24 mouse cellular contexts compared by ENCODE assay signal in the genomic region with DNA sequence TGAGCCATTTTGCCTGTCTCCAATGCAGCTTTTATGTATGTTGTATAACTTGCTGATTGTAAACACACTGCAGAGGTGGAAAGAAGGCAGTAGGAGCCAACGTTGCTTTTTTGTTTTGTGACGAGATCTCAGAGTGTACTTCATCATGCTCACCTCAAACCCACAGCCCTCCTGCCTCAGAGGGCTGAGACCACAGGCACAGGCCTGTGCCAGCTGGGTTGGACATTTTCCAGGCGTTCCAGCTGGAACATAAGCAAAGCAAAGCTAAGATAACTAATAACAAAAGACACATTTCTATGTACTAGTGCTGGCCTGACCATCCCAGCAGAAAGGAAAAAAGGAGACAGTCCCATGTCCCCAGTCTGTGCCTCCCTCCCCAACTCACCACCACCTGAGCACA. TPM values are rescaled to one million over a fixed set of nuclear protein-coding genes. Genes with fewer than 3 reads are reported as not detected.
DNase-seq lines count a peak whose midpoint lies in the region; ATAC-seq lines count a peak whose summit lies in the region.
"Had no signal": no experiment of that assay in that cellular context is flagged by ENCODE, and none has a peak within 500 bp of the region (broad histone marks: within the 10 kb centered on the region; RNA-seq: fewer than 3 reads in every experiment).

No protein-coding gene starts in this region.

- no peak for DNase-seq in limb, embryonic 10.5 days (ENCODE audit: low spot score)
- peak; percentile 66 for DNase-seq in NIH3T3 (ENCODE audit: low read depth)
- DNase-seq in lung, postnatal 10 days = peak; percentile 62
- no peak for DNase-seq in thymus, postnatal 4 days
- DNase-seq in gastrocnemius, postnatal 10 days = no peak
- DNase-seq: adrenal gland, adult 8-10 months; cerebellum, adult 11 months; embryo, embryonic 11 days; heart, adult 11 months; liver, postnatal 0 days; right cerebral cortex, postnatal 4 days had no signal

- H3K9ac ChIP-seq in heart, embryonic 13.5 days = no peak overlapping the region
- no peak overlapping the region for H3K9ac ChIP-seq in heart, embryonic 11.5 days (ENCODE audit: low read depth, low read length)
- H3K9ac ChIP-seq in limb, embryonic 13.5 days = no peak overlapping the region
- H3K9ac ChIP-seq: forebrain, embryonic 12.5 days; hindbrain, embryonic 13.5 days; liver, postnatal 0 days; midbrain, embryonic 15.5 days had no signal

- H3K4me2 ChIP-seq in heart, embryonic 13.5 days = no peak overlapping the region
- no peak overlapping the region for H3K4me2 ChIP-seq in heart, embryonic 11.5 days
- H3K4me2 ChIP-seq in limb, embryonic 13.5 days (replicated peaks) = no peak overlapping the region
- H3K4me2 ChIP-seq: forebrain, embryonic 12.5 days; hindbrain, embryonic 13.5 days; midbrain, embryonic 15.5 days had no signal

- no peak for ATAC-seq in heart, embryonic 13.5 days (ENCODE audit: extremely low read depth, insufficient number of reproducible peaks, low FRiP score, low TSS enrichment)
- ATAC-seq in heart, embryonic 11.5 days (replicated peaks; ENCODE audit: insufficient number of reproducible peaks, low FRiP score, low TSS enrichment) = no peak
- ATAC-seq in limb, embryonic 13.5 days (ENCODE audit: low FRiP score, low read depth) = no peak
- ATAC-seq: intestine, postnatal 0 days; liver, postnatal 0 days; midbrain, embryonic 15.5 days had no signal

- no peaks in the 10 kb centered on the region for H3K27me3 ChIP-seq in heart, embryonic 13.5 days (replicated peaks)
- no peaks in the 10 kb centered on the region for H3K27me3 ChIP-seq in heart, embryonic 11.5 days (ENCODE audit: control insufficient read depth, insufficient read depth, low read length)
- H3K27me3 ChIP-seq in limb, embryonic 13.5 days = no peaks in the 10 kb centered on the region
- no peaks in the 10 kb centered on the region for H3K27me3 ChIP-seq in limb, embryonic 10.5 days (ENCODE audit: low read depth, poor library complexity, severe bottlenecking)
- H3K27me3 ChIP-seq: CH12.LX; forebrain, embryonic 12.5 days; hindbrain, embryonic 13.5 days; midbrain, embryonic 15.5 days had no signal

- peaks cover 16% of the 10 kb centered on the region for H3K4me1 ChIP-seq in heart, embryonic 13.5 days
- no peaks in the 10 kb centered on the region for H3K4me1 ChIP-seq in heart, embryonic 11.5 days (ENCODE audit: control insufficient read depth, insufficient read depth, low read length)
- H3K4me1 ChIP-seq in limb, embryonic 13.5 days = peaks cover 30% of the 10 kb centered on the region
- H3K4me1 ChIP-seq in limb, embryonic 10.5 days = peaks cover 27% of the 10 kb centered on the region
- H3K4me1 ChIP-seq: forebrain, embryonic 12.5 days; hindbrain, embryonic 13.5 days; midbrain, embryonic 15.5 days had no signal

- WGBS in heart, embryonic 13.5 days = 28% methylated on average over 3 of the region's 3 CpGs
- WGBS in heart, embryonic 11.5 days (ENCODE audit: insufficient replicate concordance) = 44% methylated on average over 3 of the region's 3 CpGs
- 33% methylated on average over 3 of the region's 3 CpGs for WGBS in limb, embryonic 13.5 days
- 74% methylated on average over 3 of the region's 3 CpGs for WGBS in limb, embryonic 10.5 days

- H3K4me3 ChIP-seq in heart, embryonic 13.5 days = no peak overlapping the region
- H3K4me3 ChIP-seq in heart, embryonic 11.5 days (ENCODE audit: low read depth, low read length) = no peak overlapping the region
- no peak overlapping the region for H3K4me3 ChIP-seq in limb, embryonic 13.5 days
- no peak overlapping the region for H3K4me3 ChIP-seq in limb, embryonic 10.5 days
- H3K4me3 ChIP-seq: forebrain, embryonic 12.5 days; hindbrain, embryonic 13.5 days; midbrain, embryonic 15.5 days; myocyte had no signal

- peaks cover 16% of the 10 kb centered on the region; the same call in 1 of the 2 replicates for H3K36me3 ChIP-seq in heart, embryonic 13.5 days
- no peaks in the 10 kb centered on the region for H3K36me3 ChIP-seq in heart, embryonic 11.5 days (ENCODE audit: control insufficient read depth, insufficient read depth, low read length)
- H3K36me3 ChIP-seq in limb, embryonic 13.5 days = peaks cover 62% of the 10 kb centered on the region
- H3K36me3 ChIP-seq in limb, embryonic 10.5 days = peaks cover 89% of the 10 kb centered on the region
- H3K36me3 ChIP-seq: forebrain, embryonic 12.5 days; hindbrain, embryonic 13.5 days; midbrain, embryonic 15.5 days had no signal

- H3K27ac ChIP-seq in heart, embryonic 13.5 days (replicated peaks) = peak overlapping the region; percentile 6; the same call in 1 of the 2 replicates
- no peak overlapping the region for H3K27ac ChIP-seq in heart, embryonic 11.5 days (ENCODE audit: low read depth, low read length)
- H3K27ac ChIP-seq in limb, embryonic 13.5 days = 0 out of 2 replicates have a peak overlapping the region, but pooled peaks have one; percentile 22
- no peak overlapping the region for H3K27ac ChIP-seq in limb, embryonic 10.5 days
- H3K27ac ChIP-seq: forebrain, embryonic 12.5 days; hindbrain, embryonic 13.5 days; kidney, postnatal 0 days; midbrain, embryonic 15.5 days; stomach, postnatal 0 days had no signal

- H3K9me3 ChIP-seq in heart, embryonic 13.5 days = no peaks in the 10 kb centered on the region
- H3K9me3 ChIP-seq in heart, embryonic 11.5 days (replicated peaks; ENCODE audit: control insufficient read depth, low read length) = no peaks in the 10 kb centered on the region
- H3K9me3 ChIP-seq in limb, embryonic 13.5 days = no peaks in the 10 kb centered on the region
- no peaks in the 10 kb centered on the region for H3K9me3 ChIP-seq in limb, embryonic 10.5 days (replicated peaks)
- H3K9me3 ChIP-seq: forebrain, embryonic 12.5 days; hindbrain, embryonic 13.5 days; midbrain, embryonic 15.5 days had no signal

RNA-seq across cellular contexts. Expression of a gene that starts 36.3 kb away (rescaled TPM):
- polyA plus RNA-seq in heart, embryonic 13.5 days (2015; fragmentation: Nextera tagmentation; extraction: Ambion mirVana) = 3.9 and 4.0 TPM in 2 replicates
- 3.9 and 4.1 TPM in 2 replicates for polyA plus RNA-seq in heart, embryonic 11.5 days (2014; fragmentation: Nextera tagmentation; extraction: Ambion mirVana)
- 13.1 and 15.6 TPM in 2 replicates for polyA plus RNA-seq in limb, embryonic 13.5 days (2015; fragmentation: Nextera tagmentation; extraction: Ambion mirVana)
- polyA plus RNA-seq in limb, embryonic 10.5 days (2016; fragmentation: Nextera tagmentation; extraction: Ambion mirVana) = 14.5 and 22.3 TPM in 2 replicates
- 1 to 10 TPM; 4.5 TPM for total RNA-seq in gastrocnemius, postnatal 10 days (2021)
- total RNA-seq: megakaryocyte-erythroid progenitor cell, adult 5-6 weeks; MEL had no signal

RNA-seq across cellular contexts. Expression of a gene that starts 47.9 kb away (rescaled TPM):
- polyA plus RNA-seq in heart, embryonic 13.5 days (2015; fragmentation: Nextera tagmentation; extraction: Ambion mirVana) = 38.8 and 42.9 TPM in 2 replicates
- 62.6 and 65.1 TPM in 2 replicates for polyA plus RNA-seq in heart, embryonic 11.5 days (2014; fragmentation: Nextera tagmentation; extraction: Ambion mirVana)
- polyA plus RNA-seq in limb, embryonic 13.5 days (2015; fragmentation: Nextera tagmentation; extraction: Ambion mirVana) = 60.8 and 73.0 TPM in 2 replicates
- 85.7 and 96.3 TPM in 2 replicates for polyA plus RNA-seq in limb, embryonic 10.5 days (2016; fragmentation: Nextera tagmentation; extraction: Ambion mirVana)
- 10 to 100 TPM; 38.0 to 54.1 TPM for total RNA-seq in gastrocnemius, postnatal 10 days (2021)

Comparison
In these comparisons a context has a peak if more than half of its experiments do, and no peak if none do; other contexts are left out.
1. H3K27ac ChIP-seq: peak in heart, embryonic 13.5 days (single experiment) and limb, embryonic 13.5 days (single experiment); none in heart, embryonic 11.5 days (single experiment) and limb, embryonic 10.5 days (single experiment).
2. DNase-seq: peak in NIH3T3 (single experiment) and lung, postnatal 10 days (single experiment); none in limb, embryonic 10.5 days (single experiment), thymus, postnatal 4 days (single experiment) and gastrocnemius, postnatal 10 days (single experiment).